Mouse (Mus musculus) ovary, postnatal 14 days (tissue): ENCODE measurements at regions not wholly inside any gene's neighbourhood (a gene's known extent, or its start where the extent isn't known, plus 50 kb on each side); places are given as distances from the start of the nearest gene placed in this dataset.
"Not testable (repeated sequence)": the region's sequence is repeated elsewhere in the genome, so short reads cannot be mapped to it uniquely, and the experiment has no call there.

ENCODE experiments used
- DNase-seq: peaks from one replicate; pipeline ENCODE4 v3.0.0; 2022; ENCODE audit warnings: low spot score

- DNase-seq, result no peak
Observed at GRCm38 (mm10) chr16:20854696-20855213, 120.4 kb upstream of the Thpo start.

GRCm38 (mm10) chr16:20838151-20838550 is 103.8 kb upstream of the Thpo start:
- no peak for DNase-seq

GRCm38 (mm10) chr16:20836866-20837265 is 102.6 kb upstream of the Thpo start:
- no peak for DNase-seq

- DNase-seq, result not testable (repeated sequence)
Observed at GRCm38 (mm10) chr16:20833838-20834237, 99.5 kb upstream of the Thpo start.

- DNase-seq, result no peak
Observed at GRCm38 (mm10) chr16:20833301-20833700, 99.0 kb upstream of the Thpo start.

GRCm38 (mm10) chr16:20829732-20830435 is 95.6 kb upstream of the Thpo start:
- DNase-seq, result no peak

GRCm38 (mm10) chr16:20828996-20829731 is 94.9 kb upstream of the Thpo start:
- no peak for DNase-seq

- no peak for DNase-seq
Observed at GRCm38 (mm10) chr16:20824226-20824625, 89.9 kb upstream of the Thpo start.

GRCm38 (mm10) chr16:20820939-20821338 is 86.6 kb upstream of the Thpo start:
- DNase-seq, result no peak

GRCm38 (mm10) chr16:20819568-20819967 is 85.3 kb upstream of the Thpo start:
- no peak for DNase-seq

GRCm38 (mm10) chr16:20818711-20819189 is 84.4 kb upstream of the Thpo start:
- DNase-seq, result no peak

- no peak for DNase-seq
Observed at GRCm38 (mm10) chr16:20814976-20815375, 80.7 kb upstream of the Thpo start.

GRCm38 (mm10) chr16:20814240-20814639 is 79.9 kb upstream of the Thpo start:
- DNase-seq, result no peak

GRCm38 (mm10) chr16:20812025-20812424 is 77.7 kb upstream of the Thpo start:
- not testable (repeated sequence) for DNase-seq

GRCm38 (mm10) chr16:20810322-20810721 is 76.0 kb upstream of the Thpo start:
- no peak for DNase-seq

- DNase-seq, result no peak
Observed at GRCm38 (mm10) chr16:20808263-20808662, 74.0 kb upstream of the Thpo start.

- DNase-seq, result no peak
Observed at GRCm38 (mm10) chr16:20806739-20807138, 72.4 kb upstream of the Thpo start.

GRCm38 (mm10) chr16:20805793-20806192 is 71.5 kb upstream of the Thpo start:
- DNase-seq, result no peak

- no peak for DNase-seq
Observed at GRCm38 (mm10) chr16:20805086-20805485, 70.8 kb upstream of the Thpo start.

GRCm38 (mm10) chr16:20804601-20805017 is 70.3 kb upstream of the Thpo start:
- DNase-seq, result peak; percentile 78

GRCm38 (mm10) chr16:20803278-20803930 is 69.1 kb upstream of the Thpo start:
- no peak for DNase-seq

- no peak for DNase-seq
Observed at GRCm38 (mm10) chr16:20802724-20803123, 68.4 kb upstream of the Thpo start.

GRCm38 (mm10) chr16:20800038-20800437 is 65.7 kb upstream of the Thpo start:
- no peak for DNase-seq
